Mouse (Mus musculus) E14TG2a.4 (cell line): ENCODE results near the gene Rnf166.

ENCODE experiments used
- CTCF ChIP-seq: conservative IDR thresholded peaks from 2 replicates; pipeline ENCODE4 v1.5.1; 2014; ENCODE audit warnings: low read length
- POU5F1 ChIP-seq: IDR thresholded peaks from 2 replicates; pipeline ENCODE4 v1.6.1; 2014; ENCODE audit warnings: low read length, borderline replicate concordance

- no peak for TF ChIP-seq CTCF
- TF ChIP-seq POU5F1 = no peak
These were observed 15.1 kb downstream of the Rnf166 start, which contains the start of gene Snai3 for GRCm38 (mm10) chr8:122460524-122461472.
